Mouse (Mus musculus): ENCODE data around the gene Arhgap24. TPM values are rescaled to one million over a fixed set of nuclear protein-coding genes. Genes with fewer than 3 reads are reported as not detected.

Gene Arhgap24
- polyA plus RNA-seq, 1 experiment from 2014 or later: 14.8 TPM

DNA sequence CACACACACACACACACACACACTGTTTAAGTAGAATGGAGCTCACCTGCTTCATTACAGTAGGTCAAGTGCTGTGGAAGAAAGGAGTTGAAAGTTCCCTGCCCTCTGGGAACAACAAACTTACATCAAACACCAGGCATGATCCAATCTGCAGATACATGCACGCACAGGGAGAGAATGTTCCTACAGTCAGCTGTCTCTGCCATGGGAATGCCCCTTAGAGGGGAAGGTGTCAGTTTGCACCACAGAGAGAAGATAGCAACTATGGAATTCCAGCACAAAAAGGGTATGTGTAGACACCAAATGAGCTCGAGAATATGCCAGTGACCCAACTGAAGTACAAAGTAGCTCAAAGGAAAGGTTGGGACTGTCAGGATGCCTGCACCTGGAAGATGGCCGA, 69.0 kb downstream of the Arhgap24 start:
- no peak overlapping the region for H3K27ac ChIP-seq (ENCODE audit: low read depth)
- ATAC-seq (replicated peaks; ENCODE audit: low FRiP score, low TSS enrichment, low read depth): no peak
- no peak for DNase-seq (ENCODE audit: low spot score)
- no peaks in the 10 kb centered on the region for H3K9me3 ChIP-seq (ENCODE audit: control insufficient read depth, low read length)
- no peaks in the 10 kb centered on the region for H3K4me1 ChIP-seq (replicated peaks; ENCODE audit: control insufficient read depth, insufficient read depth, low read length)
- H3K4me2 ChIP-seq (ENCODE audit: low read length): no peak overlapping the region
- 68% methylated on average over 3 of the region's 3 CpGs for WGBS
- no peaks in the 10 kb centered on the region for H3K36me3 ChIP-seq (ENCODE audit: control insufficient read depth, insufficient read depth, low read length)
- no peak overlapping the region for H3K4me3 ChIP-seq (ENCODE audit: low read depth, low read length)
- no peaks in the 10 kb centered on the region for H3K27me3 ChIP-seq (replicated peaks; ENCODE audit: control insufficient read depth, insufficient read depth, low read length)
- no peak overlapping the region for H3K9ac ChIP-seq (ENCODE audit: low read length)

DNA sequence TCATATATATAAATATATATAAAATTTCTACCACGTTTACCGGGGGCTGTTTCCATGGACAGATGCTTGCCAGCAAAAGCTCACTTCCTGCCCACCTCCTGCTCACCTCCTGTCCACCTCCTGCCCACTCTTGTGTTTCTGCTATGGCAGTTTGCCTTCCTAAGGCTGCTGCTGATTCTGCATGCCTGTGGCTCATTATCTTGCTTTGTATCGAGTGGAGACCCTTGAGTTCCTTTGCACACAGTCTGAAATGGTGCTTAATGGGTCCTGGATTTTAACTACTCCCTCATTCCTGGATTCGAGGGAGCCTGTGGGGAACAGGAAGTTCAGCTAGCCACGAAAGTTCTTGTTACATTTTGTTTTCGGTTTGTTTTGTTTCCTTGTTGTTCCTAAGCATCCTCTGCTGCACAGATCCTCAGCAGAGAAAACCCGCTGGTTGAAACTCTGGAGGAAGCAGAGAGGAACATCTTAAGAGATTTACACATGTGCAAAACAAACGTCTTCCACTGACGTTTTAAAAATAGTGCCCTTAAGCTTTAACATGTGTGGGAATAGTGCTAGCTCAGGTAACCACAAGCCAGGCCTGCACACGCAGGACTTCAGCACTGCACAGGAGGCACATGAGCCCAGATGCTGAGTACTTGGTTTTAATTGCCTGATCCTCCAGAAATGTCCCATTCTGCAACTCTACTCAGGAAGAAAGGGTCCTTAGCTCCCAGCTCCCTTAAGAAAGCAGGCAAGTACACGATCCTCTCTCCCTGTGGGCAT, 69.9 kb downstream of the Arhgap24 start:
- no peak for ATAC-seq (replicated peaks; ENCODE audit: low FRiP score, low TSS enrichment, low read depth)
- Histone ChIP-seq H3K9ac (ENCODE audit: low read length) (no peak overlapping the region), H3K4me1 (replicated peaks; ENCODE audit: control insufficient read depth, insufficient read depth, low read length) (no peaks in the 10 kb centered on the region), H3K4me2 (ENCODE audit: low read length) (no peak overlapping the region), H3K36me3 (ENCODE audit: control insufficient read depth, insufficient read depth, low read length) (no peaks in the 10 kb centered on the region), H3K27me3 (replicated peaks; ENCODE audit: control insufficient read depth, insufficient read depth, low read length) (no peaks in the 10 kb centered on the region), H3K9me3 (ENCODE audit: control insufficient read depth, low read length) (no peaks in the 10 kb centered on the region), H3K27ac (ENCODE audit: low read depth) (no peak overlapping the region), H3K4me3 (ENCODE audit: low read depth, low read length) (no peak overlapping the region)
- no peak for DNase-seq (ENCODE audit: low spot score)
- 52% methylated on average over 11 of the region's 11 CpGs for WGBS

DNA sequence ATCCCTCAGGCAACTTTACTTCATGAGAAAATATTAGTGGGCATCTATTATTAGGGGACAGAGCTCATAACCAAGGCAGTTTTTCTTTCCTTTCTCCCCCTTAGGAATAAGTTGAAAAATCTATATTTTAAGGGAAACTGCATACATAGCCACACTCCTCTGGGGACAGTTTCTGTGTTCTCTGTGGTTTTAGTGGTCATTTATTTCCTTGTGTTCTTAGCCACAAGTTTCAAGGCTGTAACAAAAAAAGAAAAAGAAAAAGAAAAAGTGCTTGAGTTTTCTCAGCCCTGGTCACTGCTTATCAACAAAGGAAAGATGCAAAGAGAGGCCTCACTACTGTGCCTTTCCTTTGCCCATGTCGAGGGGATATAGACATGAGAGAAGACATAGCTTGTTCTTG, 71.3 kb downstream of the Arhgap24 start:
- Histone ChIP-seq H3K4me2 (ENCODE audit: low read length) (no peak overlapping the region), H3K27me3 (replicated peaks; ENCODE audit: control insufficient read depth, insufficient read depth, low read length) (no peaks in the 10 kb centered on the region), H3K9ac (ENCODE audit: low read length) (no peak overlapping the region), H3K36me3 (ENCODE audit: control insufficient read depth, insufficient read depth, low read length) (no peaks in the 10 kb centered on the region), H3K9me3 (ENCODE audit: control insufficient read depth, low read length) (no peaks in the 10 kb centered on the region), H3K27ac (ENCODE audit: low read depth) (no peak overlapping the region), H3K4me1 (replicated peaks; ENCODE audit: control insufficient read depth, insufficient read depth, low read length) (no peaks in the 10 kb centered on the region), H3K4me3 (ENCODE audit: low read depth, low read length) (no peak overlapping the region)
- WGBS: 81% methylated on average over 1 of the region's 1 CpGs
- no peak for DNase-seq (ENCODE audit: low spot score)
- ATAC-seq (replicated peaks; ENCODE audit: low FRiP score, low TSS enrichment, low read depth): no peak

- Histone ChIP-seq H3K4me1 (replicated peaks; ENCODE audit: control insufficient read depth, insufficient read depth, low read length) (peaks cover 6% of the 10 kb centered on the region; the same call in 1 of the 2 replicates), H3K4me2 (ENCODE audit: low read length) (no peak overlapping the region), H3K36me3 (ENCODE audit: control insufficient read depth, insufficient read depth, low read length) (no peaks in the 10 kb centered on the region), H3K9ac (ENCODE audit: low read length) (no peak overlapping the region), H3K4me3 (ENCODE audit: low read depth, low read length) (no peak overlapping the region), H3K9me3 (ENCODE audit: control insufficient read depth, low read length) (no peaks in the 10 kb centered on the region), H3K27me3 (replicated peaks; ENCODE audit: control insufficient read depth, insufficient read depth, low read length) (no peaks in the 10 kb centered on the region), H3K27ac (ENCODE audit: low read depth) (no peak overlapping the region)
- ATAC-seq (replicated peaks; ENCODE audit: low FRiP score, low TSS enrichment, low read depth): no peak
- whole genome bisulfite sequencing: 91% methylated on average over 4 of the region's 4 CpGs
- no peak for DNase-seq (ENCODE audit: low spot score)
Observed at GRCm38 (mm10) chr5:102555958-102556357, 74.8 kb downstream of the Arhgap24 start.

- H3K4me1 ChIP-seq (replicated peaks; ENCODE audit: control insufficient read depth, insufficient read depth, low read length): peaks cover 6% of the 10 kb centered on the region; the same call in 1 of the 2 replicates
- WGBS: 84% methylated on average over 6 of the region's 6 CpGs
- no peak overlapping the region for H3K4me3 ChIP-seq (ENCODE audit: low read depth, low read length)
- no peaks in the 10 kb centered on the region for H3K27me3 ChIP-seq (replicated peaks; ENCODE audit: control insufficient read depth, insufficient read depth, low read length)
- no peak overlapping the region for H3K9ac ChIP-seq (ENCODE audit: low read length)
- no peak overlapping the region for H3K4me2 ChIP-seq (ENCODE audit: low read length)
- no peaks in the 10 kb centered on the region for H3K9me3 ChIP-seq (ENCODE audit: control insufficient read depth, low read length)
- H3K27ac ChIP-seq (ENCODE audit: low read depth): no peak overlapping the region
- no peak for ATAC-seq (replicated peaks; ENCODE audit: low FRiP score, low TSS enrichment, low read depth)
- H3K36me3 ChIP-seq (ENCODE audit: control insufficient read depth, insufficient read depth, low read length): no peaks in the 10 kb centered on the region
- no peak for DNase-seq (ENCODE audit: low spot score)
Observed at GRCm38 (mm10) chr5:102560270-102560669, 79.1 kb downstream of the Arhgap24 start.

DNA sequence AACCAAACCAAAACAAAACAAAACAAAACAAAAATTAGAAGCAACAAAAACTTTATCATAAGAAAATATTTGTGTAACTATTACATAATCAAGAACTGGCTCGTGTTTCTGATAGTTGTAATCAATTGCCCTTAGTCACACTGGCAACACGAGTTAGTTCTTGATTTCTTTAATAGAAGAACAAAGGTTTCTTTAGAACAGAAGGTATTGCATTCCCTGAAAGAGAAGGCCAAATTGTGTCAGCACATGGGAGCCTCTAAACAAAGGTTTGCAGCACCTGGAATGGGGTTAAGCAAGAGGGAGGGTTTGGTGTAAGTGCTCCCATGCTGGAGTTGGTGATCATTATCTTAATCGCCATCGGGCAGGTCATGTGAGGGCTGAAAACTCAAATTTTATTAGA, 82.8 kb downstream of the Arhgap24 start:
- DNase-seq (ENCODE audit: low spot score) (no peak), ATAC-seq (replicated peaks; ENCODE audit: low FRiP score, low TSS enrichment, low read depth) (no peak)
- H3K4me3 ChIP-seq (ENCODE audit: low read depth, low read length): no peak overlapping the region
- H3K4me2 ChIP-seq (ENCODE audit: low read length): no peak overlapping the region
- H3K27me3 ChIP-seq (replicated peaks; ENCODE audit: control insufficient read depth, insufficient read depth, low read length): no peaks in the 10 kb centered on the region
- H3K9ac ChIP-seq (ENCODE audit: low read length): no peak overlapping the region
- H3K4me1 ChIP-seq (replicated peaks; ENCODE audit: control insufficient read depth, insufficient read depth, low read length): no peaks in the 10 kb centered on the region
- H3K36me3 ChIP-seq (ENCODE audit: control insufficient read depth, insufficient read depth, low read length): no peaks in the 10 kb centered on the region
- no peak overlapping the region for H3K27ac ChIP-seq (ENCODE audit: low read depth)
- WGBS: 77% methylated on average over 4 of the region's 4 CpGs
- H3K9me3 ChIP-seq (ENCODE audit: control insufficient read depth, low read length): no peaks in the 10 kb centered on the region

- Histone ChIP-seq H3K36me3 (ENCODE audit: control insufficient read depth, insufficient read depth, low read length) (no peaks in the 10 kb centered on the region), H3K9ac (ENCODE audit: low read length) (no peak overlapping the region), H3K4me1 (replicated peaks; ENCODE audit: control insufficient read depth, insufficient read depth, low read length) (no peaks in the 10 kb centered on the region), H3K4me2 (ENCODE audit: low read length) (no peak overlapping the region), H3K27ac (ENCODE audit: low read depth) (no peak overlapping the region), H3K4me3 (ENCODE audit: low read depth, low read length) (no peak overlapping the region), H3K9me3 (ENCODE audit: control insufficient read depth, low read length) (no peaks in the 10 kb centered on the region), H3K27me3 (replicated peaks; ENCODE audit: control insufficient read depth, insufficient read depth, low read length) (no peaks in the 10 kb centered on the region)
- ATAC-seq (replicated peaks; ENCODE audit: low FRiP score, low TSS enrichment, low read depth) (no peak), DNase-seq (ENCODE audit: low spot score) (no peak)
- 76% methylated on average over 5 of the region's 5 CpGs for WGBS
Observed at GRCm38 (mm10) chr5:102568764-102569163, 87.6 kb downstream of the Arhgap24 start.

- H3K9me3 ChIP-seq (ENCODE audit: control insufficient read depth, low read length): peaks cover 6% of the 10 kb centered on the region; the same call in 1 of the 2 replicates
- DNase-seq (ENCODE audit: low spot score): no peak
- no peak overlapping the region for H3K27ac ChIP-seq (ENCODE audit: low read depth)
- no peak overlapping the region for H3K4me2 ChIP-seq (ENCODE audit: low read length)
- H3K36me3 ChIP-seq (ENCODE audit: control insufficient read depth, insufficient read depth, low read length): no peaks in the 10 kb centered on the region
- no peaks in the 10 kb centered on the region for H3K4me1 ChIP-seq (replicated peaks; ENCODE audit: control insufficient read depth, insufficient read depth, low read length)
- H3K4me3 ChIP-seq (ENCODE audit: low read depth, low read length): no peak overlapping the region
- ATAC-seq (replicated peaks; ENCODE audit: low FRiP score, low TSS enrichment, low read depth): no peak
- H3K27me3 ChIP-seq (replicated peaks; ENCODE audit: control insufficient read depth, insufficient read depth, low read length): no peaks in the 10 kb centered on the region
- WGBS: 89% methylated on average over 2 of the region's 2 CpGs
- H3K9ac ChIP-seq (ENCODE audit: low read length): no peak overlapping the region
Observed at GRCm38 (mm10) chr5:102571445-102571844, 90.3 kb downstream of the Arhgap24 start.

DNA sequence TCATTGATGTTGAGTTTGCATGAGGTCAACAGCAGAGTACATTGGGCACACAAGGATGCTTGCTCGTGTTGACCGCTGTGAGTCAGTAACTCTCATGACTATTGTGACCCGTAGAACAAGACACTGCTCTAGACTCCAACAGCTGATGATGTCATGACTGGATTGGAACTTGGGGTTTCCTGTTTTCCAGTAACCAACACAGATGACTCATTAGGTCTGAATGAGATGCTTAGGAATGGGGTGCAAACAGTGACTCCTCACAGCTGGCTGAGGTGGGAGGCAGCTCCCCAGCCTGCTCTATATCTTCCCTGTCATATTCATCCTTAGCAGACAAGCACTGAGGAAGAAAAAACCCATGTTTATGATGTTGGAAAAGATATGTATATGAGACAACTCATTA, 95.6 kb downstream of the Arhgap24 start:
- no peak overlapping the region for H3K27ac ChIP-seq (ENCODE audit: low read depth)
- peaks cover 6% of the 10 kb centered on the region; the same call in 1 of the 2 replicates for H3K9me3 ChIP-seq (ENCODE audit: control insufficient read depth, low read length)
- no peak overlapping the region for H3K4me2 ChIP-seq (ENCODE audit: low read length)
- no peak for DNase-seq (ENCODE audit: low spot score)
- H3K27me3 ChIP-seq (replicated peaks; ENCODE audit: control insufficient read depth, insufficient read depth, low read length): no peaks in the 10 kb centered on the region
- ATAC-seq (replicated peaks; ENCODE audit: low FRiP score, low TSS enrichment, low read depth): no peak
- 90% methylated on average over 3 of the region's 3 CpGs for WGBS
- peaks cover 9% of the 10 kb centered on the region; the same call in 1 of the 2 replicates for H3K4me1 ChIP-seq (replicated peaks; ENCODE audit: control insufficient read depth, insufficient read depth, low read length)
- no peak overlapping the region for H3K9ac ChIP-seq (ENCODE audit: low read length)
- H3K4me3 ChIP-seq (ENCODE audit: low read depth, low read length): no peak overlapping the region
- no peaks in the 10 kb centered on the region for H3K36me3 ChIP-seq (ENCODE audit: control insufficient read depth, insufficient read depth, low read length)
